Mouse (Mus musculus) E14TG2a.4 (cell line): Measurements from ENCODE around the gene Fermt2.
"Not testable (repeated sequence)": the region's sequence is repeated elsewhere in the genome, so short reads cannot be mapped to it uniquely, and the experiment has no call there.

ENCODE experiments used
- CTCF ChIP-seq: conservative IDR thresholded peaks from 2 replicates; pipeline ENCODE4 v1.5.1; 2014; ENCODE audit warnings: low read length
- NANOG ChIP-seq: IDR thresholded peaks from 2 replicates; pipeline ENCODE4 v1.6.1; 2014; ENCODE audit warnings: borderline replicate concordance, low read length, mixed read lengths
- POU5F1 ChIP-seq: IDR thresholded peaks from 2 replicates; pipeline ENCODE4 v1.6.1; 2014; ENCODE audit warnings: low read length, borderline replicate concordance

DNA sequence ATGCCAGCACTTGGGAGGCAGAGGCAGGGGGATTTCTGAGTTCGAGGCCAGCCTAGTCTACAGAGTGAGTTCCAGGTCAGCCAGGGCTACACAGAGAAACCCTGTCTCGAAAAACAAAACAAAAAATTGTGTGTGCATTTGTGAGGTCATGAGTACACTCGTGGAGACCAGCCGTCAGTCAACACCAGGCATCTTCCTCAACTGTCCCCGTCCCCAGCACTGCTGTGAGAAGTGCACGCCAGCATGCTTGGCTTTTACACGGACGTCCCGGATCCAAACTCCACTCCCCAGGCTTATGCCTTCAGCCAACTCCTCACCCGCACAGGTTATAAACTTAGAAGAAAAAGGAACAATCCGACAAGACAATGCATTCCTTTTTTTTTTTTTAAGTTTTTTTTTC is 46.6 kb downstream of the Fermt2 start:
- not testable (repeated sequence) for TF ChIP-seq CTCF, NANOG, POU5F1
